Mouse (Mus musculus) thymus, adult 2 months (tissue): ENCODE data around the gene Atp8a2. TPM values are rescaled to one million over a fixed set of nuclear protein-coding genes. Genes with fewer than 3 reads are reported as not detected.

Experiments
- DNase-seq: peaks from one replicate; pipeline ENCODE4 v3.0.0; 2021
- H3K27ac ChIP-seq: fragments of 200-500 bp; 2 replicates; pipeline ENCODE4 v1.5.1; 2012; ENCODE audit warnings: low read length, control low read depth; ENCODE audit not compliant: control insufficient read depth, insufficient read depth
- H3K27me3 ChIP-seq: fragments of 200-500 bp; 2 replicates; pipeline ENCODE4 v1.6.1; 2012; ENCODE audit warnings: mild to moderate bottlenecking, low read length, moderate library complexity, mixed read lengths; ENCODE audit not compliant: control insufficient read depth, insufficient read depth
- H3K36me3 ChIP-seq: fragments of 200-500 bp; 2 replicates; pipeline ENCODE4 v1.6.1; 2012; ENCODE audit warnings: mild to moderate bottlenecking, low read length, moderate library complexity; ENCODE audit not compliant: control insufficient read depth, insufficient read depth
- H3K4me1 ChIP-seq: fragments of 200-500 bp; replicated peaks from 2 replicates; pipeline ENCODE4 v1.6.1; 2012; ENCODE audit warnings: low read length; ENCODE audit not compliant: control insufficient read depth, insufficient read depth
- H3K4me3 ChIP-seq: fragments of 200-500 bp; 2 replicates; pipeline ENCODE4 v1.5.1; 2012; ENCODE audit warnings: mild to moderate bottlenecking, low read length, control low read depth, moderate library complexity; ENCODE audit not compliant: control insufficient read depth, insufficient read depth
- CTCF ChIP-seq: fragments of 200-500 bp; IDR thresholded peaks from 2 replicates; pipeline ENCODE4 v1.5.1; 2012; ENCODE audit warnings: mild to moderate bottlenecking, control low read depth, low read length, moderate library complexity, borderline replicate concordance; ENCODE audit not compliant: control insufficient read depth, poor library complexity, insufficient read depth; ENCODE audit errors: extremely low read depth
- POLR2A ChIP-seq: fragments of 200-500 bp; IDR thresholded peaks from 2 replicates; pipeline ENCODE4 v1.6.1; 2012; ENCODE audit warnings: mild to moderate bottlenecking, low read length, control low read depth, moderate library complexity; ENCODE audit not compliant: control insufficient read depth, poor library complexity, insufficient read depth; ENCODE audit errors: extremely low read depth
- WGBS: fragments of 180-500 bp; shearing (Covaris S2); methylation state at CpG from one replicate; pipeline ENCODE4 v1.1.7; 2018; 5-methylcytosine and 5-hydroxymethylcytosine counted together
- polyA plus RNA-seq: library from polyadenylated mRNA; depleted of rRNA; stranded (reverse); fragments of >200 nt; gene quantifications from 2 replicates; pipeline ENCODE4 v1.2.3, GENCODE M21; 2012

Gene Atp8a2
- polyA plus RNA-seq, 1 experiment, result 0.38 TPM

- DNase-seq, result no peak
- H3K27ac ChIP-seq, result no peak overlapping the region
- H3K36me3 ChIP-seq, result no peaks in the 10 kb centered on the region
- 93% methylated on average over 4 of the region's 4 CpGs for WGBS
- no peaks in the 10 kb centered on the region for H3K27me3 ChIP-seq
- TF ChIP-seq POLR2A (no peak), CTCF (no peak)
- H3K4me1 ChIP-seq, result peaks cover 13% of the 10 kb centered on the region
- H3K4me3 ChIP-seq, result no peak overlapping the region
Measured at GRCm38 (mm10) chr14:60135801-60136200, 61.2 kb downstream of the Atp8a2 start.

- 94% methylated on average over 9 of the region's 9 CpGs for WGBS
- Histone ChIP-seq H3K4me1 (peaks cover 23% of the 10 kb centered on the region), H3K27me3 (no peaks in the 10 kb centered on the region), H3K36me3 (no peaks in the 10 kb centered on the region), H3K27ac (no peak overlapping the region), H3K4me3 (no peak overlapping the region)
- no peak for TF ChIP-seq POLR2A
- no peak for TF ChIP-seq CTCF
- no peak for DNase-seq
Measured at GRCm38 (mm10) chr14:60134720-60135119, 62.3 kb downstream of the Atp8a2 start.

- DNase-seq, result peak; percentile 39
- Histone ChIP-seq H3K4me1 (peaks cover 34% of the 10 kb centered on the region), H3K27me3 (no peaks in the 10 kb centered on the region), H3K36me3 (no peaks in the 10 kb centered on the region), H3K4me3 (no peak overlapping the region), H3K27ac (peak overlapping the region; percentile 60; the same call in 1 of the 2 replicates)
- TF ChIP-seq POLR2A, result no peak
- TF ChIP-seq CTCF, result no peak
- WGBS, result 39% methylated on average over 9 of the region's 9 CpGs
Measured at GRCm38 (mm10) chr14:60131196-60131876, 65.6 kb downstream of the Atp8a2 start.

DNA sequence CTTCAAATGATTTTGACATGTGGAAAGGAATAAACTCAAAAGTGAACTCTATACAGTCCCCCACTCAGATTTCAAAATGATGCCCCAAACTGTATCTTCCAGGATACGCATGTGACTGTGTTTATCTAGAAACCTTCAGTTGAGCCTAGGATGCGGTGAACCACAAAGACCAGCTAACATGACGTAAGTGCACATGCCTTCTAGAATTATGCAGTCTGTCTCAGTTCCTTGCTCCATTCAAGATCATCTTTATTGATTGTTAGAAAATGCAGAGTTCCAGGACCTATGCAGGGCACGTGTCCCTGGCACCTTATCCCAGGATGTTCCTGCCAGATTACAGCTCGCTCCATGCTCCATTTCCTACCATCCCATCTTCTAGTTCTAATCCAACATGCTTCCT is 67.4 kb downstream of the Atp8a2 start:
- WGBS, result 17% methylated on average over 5 of the region's 5 CpGs
- Histone ChIP-seq H3K27ac (peak overlapping the region; percentile 84), H3K4me3 (no peak overlapping the region), H3K4me1 (peaks cover 34% of the 10 kb centered on the region), H3K27me3 (no peaks in the 10 kb centered on the region), H3K36me3 (no peaks in the 10 kb centered on the region)
- DNase-seq, result peak; percentile 55
- TF ChIP-seq POLR2A (no peak), CTCF (no peak)

DNA sequence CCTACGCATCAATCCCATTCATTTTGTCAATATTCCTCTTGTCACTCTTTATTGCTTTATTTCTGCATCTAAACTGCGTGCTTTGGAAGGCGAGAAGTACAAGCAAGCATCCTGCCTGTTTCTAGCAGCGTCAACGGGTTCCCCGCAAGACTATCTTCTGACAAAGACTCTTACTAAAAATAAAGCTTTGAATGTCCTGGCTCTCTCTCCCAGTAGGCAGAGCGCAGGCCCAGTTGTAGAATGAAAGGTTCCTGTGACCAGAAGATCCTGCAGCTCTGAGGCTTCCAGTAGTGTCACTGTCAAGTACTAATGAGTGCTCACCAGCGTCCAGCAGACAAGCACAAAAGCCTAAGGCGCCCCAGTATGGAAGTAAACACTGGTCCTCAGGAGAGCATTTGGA is 71.8 kb downstream of the Atp8a2 start:
- DNase-seq, result no peak
- TF ChIP-seq CTCF (no peak), POLR2A (no peak)
- no peaks in the 10 kb centered on the region for H3K36me3 ChIP-seq
- H3K27me3 ChIP-seq, result no peaks in the 10 kb centered on the region
- H3K4me1 ChIP-seq, result peaks cover 19% of the 10 kb centered on the region
- no peak overlapping the region for H3K27ac ChIP-seq
- 97% methylated on average over 9 of the region's 9 CpGs for WGBS
- H3K4me3 ChIP-seq, result no peak overlapping the region

GRCm38 (mm10) chr14:60121572-60121971 is 75.4 kb downstream of the Atp8a2 start:
- H3K4me1 ChIP-seq, result peaks cover 19% of the 10 kb centered on the region
- DNase-seq, result no peak
- TF ChIP-seq CTCF (no peak), POLR2A (no peak)
- H3K27me3 ChIP-seq, result no peaks in the 10 kb centered on the region
- H3K27ac ChIP-seq, result no peak overlapping the region
- H3K36me3 ChIP-seq, result no peaks in the 10 kb centered on the region
- no peak overlapping the region for H3K4me3 ChIP-seq
- WGBS, result 87% methylated on average over 10 of the region's 10 CpGs
